ENCODE assay signal across 10 mouse cellular contexts in the genomic region with DNA sequence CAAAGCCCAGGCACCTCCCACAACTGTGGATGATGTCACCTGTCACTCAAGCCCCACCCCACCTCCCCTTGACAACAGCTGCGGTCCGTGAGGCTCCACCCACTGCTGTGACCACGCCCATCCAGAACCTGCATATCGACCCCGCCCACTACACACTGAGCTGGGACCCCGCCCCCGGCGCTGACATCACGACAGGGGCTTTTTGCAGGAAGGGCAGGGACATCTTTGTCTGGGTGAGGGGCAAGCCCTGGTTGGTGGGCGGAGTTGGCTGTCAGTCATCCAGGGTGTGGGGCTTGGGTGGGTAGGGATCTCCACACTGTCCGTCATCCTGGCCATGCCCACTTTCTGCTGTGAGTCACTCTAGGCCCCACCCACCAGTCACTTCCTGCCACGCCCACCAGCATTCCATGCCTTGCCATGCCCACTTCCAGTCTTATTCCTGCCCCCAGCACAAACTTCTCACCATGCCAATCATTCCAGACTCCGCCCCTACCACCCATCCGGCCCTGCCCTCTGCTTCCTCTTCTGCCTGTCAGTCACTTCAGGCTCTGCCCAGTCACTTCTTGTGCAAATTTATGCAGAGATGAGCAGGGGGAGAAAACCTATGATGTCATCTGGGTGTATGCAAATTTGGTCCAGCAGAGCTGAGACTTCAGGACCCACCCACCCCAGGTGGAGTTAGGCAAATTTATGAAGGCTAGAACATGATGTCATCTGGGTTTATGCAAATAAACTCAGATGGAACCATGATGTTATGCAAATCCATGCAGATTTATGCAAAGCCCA. TPM values are rescaled to one million over a fixed set of nuclear protein-coding genes. Genes with fewer than 3 reads are reported as not detected.
DNase-seq lines count a peak whose midpoint lies in the region; ATAC-seq lines count a peak whose summit lies in the region.
"Had no signal": no experiment of that assay in that cellular context is flagged by ENCODE, and none has a peak within 500 bp of the region (broad histone marks: within the 10 kb centered on the region; RNA-seq: fewer than 3 reads in every experiment).

No protein-coding gene starts in this region.

- peaks cover 38% of the 10 kb centered on the region for H3K36me3 ChIP-seq in liver, embryonic 12.5 days

- H3K4me3 ChIP-seq in liver, embryonic 12.5 days = no peak overlapping the region

- no peak overlapping the region for H3K4me2 ChIP-seq in liver, embryonic 12.5 days

- no peak for ATAC-seq in liver, embryonic 12.5 days
- ATAC-seq in monocyte, adult 5-6 weeks (replicated peaks; ENCODE audit: insufficient number of reproducible peaks, low FRiP score, low TSS enrichment, poor library complexity, severe bottlenecking) = peak; percentile 3; the same call in 1 of the 2 replicates

- peaks cover 17% of the 10 kb centered on the region for H3K4me1 ChIP-seq in liver, embryonic 12.5 days

- H3K27ac ChIP-seq in liver, embryonic 12.5 days = no peak overlapping the region

- H3K27me3 ChIP-seq in liver, embryonic 12.5 days (replicated peaks) = no peaks in the 10 kb centered on the region

- H3K9me3 ChIP-seq in liver, embryonic 12.5 days (replicated peaks) = peaks cover 64% of the 10 kb centered on the region

- DNase-seq in adrenal gland, adult (ENCODE audit: inconsistent age in 2 of 2, low spot score in 1 of 2) = peak; percentile 53 to 59
- DNase-seq in adrenal gland, postnatal 25 days = no peak
- DNase-seq in liver = peak; percentile 9
- DNase-seq in cerebellum, adult 9-11 months = peak; percentile 69
- peak; percentile 44 to 63 for DNase-seq in layer of hippocampus, postnatal 10 days (ENCODE audit: low spot score in 2 of 2)
- peak; percentile 56 for DNase-seq in thymus, postnatal 14 days

- H3K9ac ChIP-seq in liver, embryonic 12.5 days = no peak overlapping the region

- 77% methylated on average over 13 of the region's 14 CpGs for WGBS in liver, embryonic 12.5 days (ENCODE audit: insufficient replicate concordance)

RNA-seq across cellular contexts. Expression of a gene that starts 2.0 kb away (rescaled TPM):
- 12.7 and 16.0 TPM in 2 replicates for total RNA-seq in adrenal gland, postnatal 25 days (2021)
- polyA plus RNA-seq in liver, embryonic 12.5 days (2016; fragmentation: Nextera tagmentation; extraction: Ambion mirVana) = 2.1 and 3.2 TPM in 2 replicates
- 1 to 10 TPM; 3.5 to 4.3 TPM for total RNA-seq in layer of hippocampus, postnatal 10 days (2021)
- total RNA-seq in monocyte, adult 5-6 weeks (2017) = 2.8 to 16.0 TPM (median 8.4 TPM) in 3 replicates

RNA-seq across cellular contexts. Expression of a gene that starts 25.4 kb away (rescaled TPM):
- not detected in 2 replicates for total RNA-seq in adrenal gland, postnatal 25 days (2021)
- not detected in 2 replicates for polyA plus RNA-seq in liver, embryonic 12.5 days (2016; fragmentation: Nextera tagmentation; extraction: Ambion mirVana)
- total RNA-seq in layer of hippocampus, postnatal 10 days (2021) = under 1 TPM in 1 of 2 experiments, not detected in 1; 0.11 TPM
- total RNA-seq in monocyte, adult 5-6 weeks (2017) = not detected in 3 replicates
- total RNA-seq: left cerebral cortex, adult 18-20 months had no signal
- polyA plus RNA-seq: embryonic facial prominence, embryonic 14.5 days had no signal

RNA-seq across cellular contexts. Expression of a gene that starts 53.1 kb away (rescaled TPM):
- total RNA-seq in adrenal gland, postnatal 25 days (2021) = not detected in 2 replicates
- not detected in 2 replicates for polyA plus RNA-seq in liver, embryonic 12.5 days (2016; fragmentation: Nextera tagmentation; extraction: Ambion mirVana)
- not detected for total RNA-seq in layer of hippocampus, postnatal 10 days (2021)
- total RNA-seq in monocyte, adult 5-6 weeks (2017) = not detected in 3 replicates
- total RNA-seq: left cerebral cortex, adult 18-20 months had no signal
